Mouse (Mus musculus): ENCODE data around the gene Acadl.

The Acadl gene

GRCm38 (mm10) chr1:66838184-66839042, 24.7 kb downstream of the Acadl start:
- peak; percentile 85 to 89 for DNase-seq

- DNase-seq: no peak
These were observed 25.9 kb downstream of the Acadl start for GRCm38 (mm10) chr1:66837207-66837606.

GRCm38 (mm10) chr1:66832636-66833165, 30.4 kb downstream of the Acadl start:
- DNase-seq: no peak

- no peak for DNase-seq
These were observed 31.1 kb downstream of the Acadl start for GRCm38 (mm10) chr1:66831824-66832600.

- no peak for DNase-seq
These were observed 33.5 kb downstream of the Acadl start for GRCm38 (mm10) chr1:66829400-66830080.

GRCm38 (mm10) chr1:66821966-66822365, 41.1 kb downstream of the Acadl start:
- DNase-seq: no peak

GRCm38 (mm10) chr1:66820241-66820640, 42.8 kb downstream of the Acadl start:
- DNase-seq: no peak

GRCm38 (mm10) chr1:66817865-66818315, 45.2 kb downstream of the Acadl start:
- DNase-seq: no peak

GRCm38 (mm10) chr1:66817453-66817839, 45.6 kb downstream of the Acadl start, which contains the start of gene Kansl1l:
Kansl1l (minus strand) TSS chr1:66817562.
- DNase-seq: peak; percentile 93 to 97

GRCm38 (mm10) chr1:66816837-66817452, 46.1 kb downstream of the Acadl start:
- peak; percentile 98 to 99 for DNase-seq

GRCm38 (mm10) chr1:66815941-66816777, 46.9 kb downstream of the Acadl start:
- DNase-seq: peak; percentile 53 to 58

- no peak for DNase-seq
These were observed 48.3 kb downstream of the Acadl start for GRCm38 (mm10) chr1:66814756-66815155.

- DNase-seq: no peak
These were observed 49.9 kb downstream of the Acadl start for GRCm38 (mm10) chr1:66813191-66813590.

- DNase-seq: no peak
These were observed 56.3 kb downstream of the Acadl start for GRCm38 (mm10) chr1:66806821-66807220.

GRCm38 (mm10) chr1:66805408-66805807, 57.7 kb downstream of the Acadl start:
- no peak for DNase-seq

- no peak for DNase-seq
These were observed 58.4 kb downstream of the Acadl start for GRCm38 (mm10) chr1:66804710-66805109.

GRCm38 (mm10) chr1:66797962-66798361, 65.1 kb downstream of the Acadl start:
- no peak for DNase-seq

- no peak for DNase-seq
These were observed 70.1 kb downstream of the Acadl start for GRCm38 (mm10) chr1:66792838-66793466.

- DNase-seq: peak in 1 of 2 experiments; percentile 26
These were observed 80.8 kb downstream of the Acadl start for GRCm38 (mm10) chr1:66782296-66782695.

- no peak for DNase-seq
These were observed 82.0 kb downstream of the Acadl start for GRCm38 (mm10) chr1:66781027-66781426.
